Mouse (Mus musculus) gastrocnemius, adult 2 months (tissue): ENCODE results near the gene Nlgn1. TPM values are rescaled to one million over a fixed set of nuclear protein-coding genes. Genes with fewer than 3 reads are reported as not detected.

Source experiments
- DNase-seq: peaks from one replicate; pipeline ENCODE4 v3.0.0; 2022
- H3K27ac ChIP-seq: fragments of 200-600 bp; 2 replicates; pipeline ENCODE4 v1.8.1; 2022; ENCODE audit warnings: mild to moderate bottlenecking
- H3K4me3 ChIP-seq: fragments of 200-600 bp; 2 replicates; pipeline ENCODE4 v1.8.1; 2022; ENCODE audit warnings: mild to moderate bottlenecking, moderate library complexity
- CTCF ChIP-seq: fragments of 200-600 bp; IDR thresholded peaks from 2 replicates; pipeline ENCODE4 v1.8.1; 2022; ENCODE audit warnings: antibody characterized with exemption, mild to moderate bottlenecking, moderate library complexity
- intact Hi-C: fragments of 180-260 bp; cut with DNase I; formaldehyde crosslinking; loops from one replicate; pipeline ENCODE4 v1.15.1; 2025
- total RNA-seq, 2 experiments: library from RNA; stranded (reverse); gene quantifications; 2 replicates each; pipeline ENCODE4 v1.2.3; 2021

The Nlgn1 gene
- total RNA-seq, 2 experiments from 2014 or later: 0.10 to 0.22 TPM

DNA sequence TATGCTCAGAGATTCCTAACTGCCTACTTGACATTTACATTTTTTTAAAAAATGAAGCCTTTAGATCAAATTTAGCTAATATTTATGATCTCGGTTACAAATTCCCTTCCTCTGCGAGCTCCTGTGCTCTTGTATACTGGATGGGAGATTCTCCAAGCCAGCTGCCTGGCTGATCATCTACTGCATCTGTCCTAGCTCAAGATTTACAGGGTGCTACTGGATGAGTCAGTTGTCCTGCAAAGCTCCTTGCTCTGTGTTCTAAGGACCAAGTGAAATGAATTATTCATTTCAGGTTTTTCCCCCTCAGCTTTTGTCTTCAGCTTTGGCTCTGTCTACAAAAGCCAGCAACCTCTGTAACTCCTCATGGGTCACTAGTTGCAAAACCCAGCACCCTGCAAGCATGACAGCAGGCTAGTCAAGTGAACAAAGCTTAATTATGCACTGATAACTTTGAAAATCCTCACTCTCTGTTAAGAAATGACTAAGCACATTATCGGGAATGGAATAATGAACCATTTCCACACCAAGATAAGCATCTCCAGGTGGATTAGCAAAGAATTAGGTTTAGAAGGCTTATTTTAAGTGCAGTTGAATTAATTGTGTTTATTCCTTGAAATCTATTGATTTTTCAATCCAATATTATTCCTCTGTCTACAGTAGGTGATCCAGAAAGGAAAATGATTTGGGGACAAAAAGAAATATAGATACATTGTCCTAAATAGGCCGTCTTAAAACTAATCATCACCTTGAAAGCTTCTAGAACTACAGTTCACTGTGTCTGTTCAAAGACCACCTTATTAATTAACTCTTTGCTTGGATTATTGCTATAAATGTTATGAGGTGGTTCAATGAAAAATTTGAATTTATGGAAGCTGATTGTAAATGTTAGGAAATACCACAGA, 61.1 kb downstream of the Nlgn1 start:
- no peak for TF ChIP-seq CTCF
- no peak overlapping the region for H3K4me3 ChIP-seq
- intact Hi-C loops: no loop called here
- no peak for DNase-seq
- no peak overlapping the region for H3K27ac ChIP-seq

GRCm38 (mm10) chr3:26246564-26246963, 85.7 kb downstream of the Nlgn1 start:
- intact Hi-C loops: no loop called here
- H3K4me3 ChIP-seq: no peak overlapping the region
- no peak for DNase-seq
- no peak overlapping the region for H3K27ac ChIP-seq
- no peak for TF ChIP-seq CTCF

DNA sequence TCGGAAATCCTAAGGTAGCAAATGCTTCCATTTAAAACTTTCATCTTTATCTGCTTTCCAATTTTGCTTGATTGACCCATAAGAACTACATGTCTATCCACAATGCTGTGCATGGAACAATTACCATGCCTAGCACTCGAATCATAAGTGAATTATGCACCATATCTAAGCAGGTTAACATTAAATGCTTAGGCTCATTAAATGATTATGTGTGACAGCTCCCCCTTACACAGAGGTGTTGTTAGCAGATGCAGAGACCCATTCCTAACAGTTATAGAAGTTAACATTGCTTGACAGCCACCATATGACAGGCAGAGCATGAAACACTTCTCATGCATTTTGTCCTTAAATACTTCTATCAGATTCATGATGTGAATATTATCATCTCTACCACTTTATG, 89.0 kb downstream of the Nlgn1 start:
- no peak overlapping the region for H3K27ac ChIP-seq
- intact Hi-C loops: no loop called here
- TF ChIP-seq CTCF: no peak
- no peak overlapping the region for H3K4me3 ChIP-seq
- no peak for DNase-seq

DNA sequence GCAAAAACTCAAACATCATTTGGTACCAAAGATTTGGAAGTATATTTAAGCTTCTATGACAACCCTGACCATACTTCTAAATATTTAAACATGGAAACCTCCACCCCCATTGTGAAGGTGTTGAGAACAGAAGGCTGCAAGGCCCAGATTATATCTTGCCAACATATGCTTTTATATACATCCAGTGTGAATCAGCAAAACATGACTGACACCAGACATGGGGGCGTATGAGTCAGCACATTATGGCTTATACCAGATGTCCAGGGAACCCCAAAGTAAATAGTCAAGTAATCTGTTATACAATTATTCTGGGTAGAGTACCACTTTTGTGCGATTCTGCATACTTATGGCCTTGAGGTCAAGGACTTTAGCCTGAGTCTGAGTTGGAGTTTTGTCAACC, 102.3 kb downstream of the Nlgn1 start:
- intact Hi-C loops: no loop called here
- no peak for DNase-seq
- H3K27ac ChIP-seq: no peak overlapping the region
- TF ChIP-seq CTCF: no peak
- H3K4me3 ChIP-seq: no peak overlapping the region

GRCm38 (mm10) chr3:26228827-26229226, 103.4 kb downstream of the Nlgn1 start:
- no peak for TF ChIP-seq CTCF
- DNase-seq: no peak
- intact Hi-C loops: no loop called here

DNA sequence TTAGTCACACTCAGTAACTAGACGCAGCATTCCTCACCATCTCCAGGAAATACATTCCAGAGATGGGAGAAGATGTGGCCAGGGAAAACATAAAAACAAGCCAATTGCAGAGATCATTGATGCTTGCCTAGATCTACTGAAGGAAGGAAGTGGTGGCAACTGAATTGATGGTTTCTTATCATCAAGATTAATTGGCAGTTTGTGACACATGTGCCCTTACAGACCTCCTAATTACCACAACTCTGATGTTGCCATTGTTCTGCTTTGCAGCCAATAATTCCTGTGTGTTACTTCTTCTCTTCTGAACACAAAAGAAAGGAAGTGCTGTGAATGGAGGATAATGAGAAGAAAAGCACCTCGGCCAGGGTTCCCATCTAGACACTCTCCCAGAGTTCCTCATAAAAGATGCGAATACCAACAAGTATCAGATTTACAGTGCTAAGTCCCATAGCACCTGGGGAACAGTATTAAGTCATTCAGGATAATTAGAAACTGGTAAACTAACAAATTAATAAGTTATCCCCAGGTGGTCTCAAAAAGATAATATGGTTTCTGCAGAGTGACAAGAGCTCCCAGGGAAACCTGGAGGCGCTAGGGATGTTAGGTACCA, 104.0 kb downstream of the Nlgn1 start:
- no peak for TF ChIP-seq CTCF
- H3K27ac ChIP-seq: no peak overlapping the region
- intact Hi-C loops: no loop called here

More at GRCm38 (mm10) chr3:26228827-26229226, 103.4 kb downstream of the Nlgn1 start:
- Histone ChIP-seq H3K4me3 (no peak overlapping the region), H3K27ac (no peak overlapping the region)

GRCm38 (mm10) chr3:26223500-26223899, 108.8 kb downstream of the Nlgn1 start:
- H3K4me3 ChIP-seq: no peak overlapping the region
- no peak for DNase-seq
- intact Hi-C loops: no loop called here
- no peak overlapping the region for H3K27ac ChIP-seq
- no peak for TF ChIP-seq CTCF

More for the DNA sequence above, 104.0 kb downstream of the Nlgn1 start:
- DNase-seq: no peak
- no peak overlapping the region for H3K4me3 ChIP-seq

- DNase-seq: no peak
- TF ChIP-seq CTCF: no peak
- intact Hi-C loops: no loop called here
- H3K4me3 ChIP-seq: no peak overlapping the region
- no peak overlapping the region for H3K27ac ChIP-seq
Measured at GRCm38 (mm10) chr3:26216231-26216630, 116.0 kb downstream of the Nlgn1 start.

DNA sequence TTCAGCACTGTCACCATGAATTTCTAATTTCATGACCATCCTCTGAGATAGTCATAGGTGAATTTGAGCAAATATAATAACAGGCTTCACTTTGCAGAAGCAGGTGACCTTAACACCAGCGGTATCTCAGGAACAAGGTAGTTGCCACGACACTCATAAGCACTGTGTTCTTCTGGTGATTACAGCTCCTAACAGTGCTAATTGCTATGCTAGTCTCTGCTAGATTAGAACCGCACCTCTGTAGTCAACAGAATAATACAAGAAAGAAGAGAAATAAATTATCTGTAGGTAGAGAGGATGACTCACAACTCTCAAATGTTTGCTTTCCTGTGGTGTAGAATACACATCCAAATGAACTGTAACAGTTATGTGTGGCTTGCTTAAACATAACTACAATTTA, 129.6 kb downstream of the Nlgn1 start:
- intact Hi-C loops: no loop called here
- H3K4me3 ChIP-seq: no peak overlapping the region
- no peak for TF ChIP-seq CTCF
- DNase-seq: no peak
- H3K27ac ChIP-seq: no peak overlapping the region

DNA sequence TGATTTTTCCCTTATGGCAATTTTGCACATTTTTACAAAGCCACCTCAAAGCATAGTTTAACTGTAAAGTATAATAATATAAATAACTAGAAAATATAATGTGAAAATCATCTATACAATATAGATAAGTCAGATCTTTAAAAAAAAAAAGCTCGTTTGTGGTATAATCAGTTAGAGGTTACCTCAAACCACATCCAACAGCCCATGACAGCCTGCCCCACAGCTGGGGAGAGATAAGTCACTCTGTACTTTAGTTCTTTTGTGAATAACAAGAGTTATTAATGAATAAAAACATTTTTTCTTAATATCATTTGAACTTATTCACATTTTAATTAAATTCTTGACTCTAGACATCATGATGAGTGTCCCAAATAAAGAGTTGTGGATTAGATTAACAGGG, 130.8 kb downstream of the Nlgn1 start:
- TF ChIP-seq CTCF: no peak
- Histone ChIP-seq H3K27ac (no peak overlapping the region), H3K4me3 (no peak overlapping the region)
- intact Hi-C loops: no loop called here
- no peak for DNase-seq

DNA sequence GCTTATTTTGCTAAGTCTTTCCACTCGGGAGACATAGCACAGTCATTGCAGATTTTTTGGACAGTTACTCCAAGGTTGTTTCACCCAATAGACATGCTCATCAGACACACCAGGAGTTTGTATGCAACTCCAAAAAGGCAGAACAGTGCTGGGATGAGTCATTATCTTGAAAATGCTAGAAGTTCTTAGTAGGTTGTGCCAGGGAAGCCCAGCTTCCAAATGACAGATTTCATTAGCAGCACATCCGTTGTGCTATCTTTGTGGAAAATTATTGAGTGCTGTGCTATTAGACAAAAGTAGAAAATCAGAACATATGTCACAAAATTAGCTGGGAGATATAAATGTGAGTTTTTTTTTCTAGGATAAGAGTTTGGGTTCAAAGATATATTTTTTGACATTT, 137.3 kb downstream of the Nlgn1 start:
- DNase-seq: no peak
- TF ChIP-seq CTCF: no peak
- no peak overlapping the region for H3K4me3 ChIP-seq
- intact Hi-C loops: no loop called here
- no peak overlapping the region for H3K27ac ChIP-seq

DNA sequence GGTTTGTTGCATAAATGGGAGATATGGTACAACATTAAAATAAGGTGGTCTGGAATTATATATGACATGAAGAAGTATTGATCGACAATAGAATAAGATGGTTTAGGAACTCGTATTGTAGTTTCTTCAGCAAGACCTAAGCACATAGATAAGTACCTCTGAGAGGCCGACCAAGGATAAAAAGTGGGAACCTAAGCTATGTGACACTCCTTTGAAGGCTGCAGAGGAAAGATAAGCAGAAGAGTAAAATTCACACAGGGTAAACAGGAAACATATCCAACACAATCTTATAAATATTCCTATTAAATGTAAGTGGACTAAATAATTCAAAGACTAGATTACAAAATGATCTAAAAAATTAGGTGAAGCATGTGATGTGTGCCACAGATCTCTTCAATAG, 151.2 kb downstream of the Nlgn1 start:
- TF ChIP-seq CTCF: no peak
- no peak overlapping the region for H3K4me3 ChIP-seq
- intact Hi-C loops: no loop called here
- DNase-seq: no peak
- no peak overlapping the region for H3K27ac ChIP-seq

DNA sequence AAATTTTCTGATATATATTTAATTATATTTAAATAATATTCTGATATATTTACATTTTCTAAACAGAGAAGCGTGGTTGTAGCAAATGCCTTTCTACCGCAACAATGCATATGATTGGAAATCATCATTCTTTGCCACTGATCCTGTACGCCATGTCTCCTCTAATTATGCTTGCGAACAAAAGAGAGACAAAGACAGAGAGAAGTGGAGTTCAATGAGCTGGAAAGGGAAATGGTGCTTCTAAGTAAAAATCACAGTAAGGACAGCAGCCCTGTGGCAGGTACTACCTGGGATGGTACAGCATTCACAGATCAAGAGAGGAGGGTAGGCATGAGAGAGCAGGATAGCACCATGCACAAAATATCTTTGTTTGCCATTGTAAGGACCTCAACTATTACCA, 156.9 kb downstream of the Nlgn1 start:
- H3K27ac ChIP-seq: no peak overlapping the region
- no peak overlapping the region for H3K4me3 ChIP-seq
- no peak for TF ChIP-seq CTCF
- intact Hi-C loops: no loop called here
- DNase-seq: no peak

DNA sequence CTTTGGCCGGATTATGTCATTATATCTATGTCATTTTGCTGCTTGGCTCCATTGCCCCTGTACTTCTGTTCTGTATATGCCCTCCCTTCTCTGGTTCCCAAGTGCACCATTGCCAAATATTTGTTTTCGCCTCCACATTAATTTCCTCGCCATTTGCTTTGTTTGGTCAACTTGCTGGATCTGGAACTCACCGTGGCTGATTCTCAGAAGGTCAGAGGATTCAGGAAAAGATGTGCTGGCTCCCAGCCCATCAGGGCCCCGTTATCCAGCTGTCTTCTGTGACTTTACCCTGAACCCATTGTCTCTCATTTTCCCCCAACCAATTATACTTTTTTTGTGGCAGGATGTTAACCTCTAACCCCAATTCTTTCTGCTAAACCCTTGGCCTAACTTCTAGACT, 158.0 kb downstream of the Nlgn1 start:
- DNase-seq: no peak
- intact Hi-C loops: no loop called here
- H3K4me3 ChIP-seq: no peak overlapping the region
- no peak for TF ChIP-seq CTCF
- no peak overlapping the region for H3K27ac ChIP-seq
